In genomic region chr19:14124250-14124827, GRCm38 (mm10) we compare ENCODE assay signal across 17 mouse cellular contexts.
A peak's percentile ranks its signal among the peaks of the same experiment; 100 is the strongest.
DNase-seq lines count a peak whose midpoint lies in the region; ATAC-seq and TF ChIP-seq lines count a peak whose summit lies in the region.
"Had no signal": no experiment of that assay in that cellular context is flagged by ENCODE, and none has a peak within 500 bp of the region (broad histone marks: within the 10 kb centered on the region; RNA-seq: fewer than 3 reads in every experiment).

No protein-coding gene starts in this region.

- no peaks in the 10 kb centered on the region for H3K9me3 ChIP-seq in hindbrain, embryonic 15.5 days
- H3K9me3 ChIP-seq in hindbrain, embryonic 10.5 days: no peaks in the 10 kb centered on the region
- no peaks in the 10 kb centered on the region for H3K9me3 ChIP-seq in forebrain, postnatal 0 days (ENCODE audit: low read length)
- no peaks in the 10 kb centered on the region for H3K9me3 ChIP-seq in midbrain, postnatal 0 days (ENCODE audit: low read length)
- H3K9me3 ChIP-seq: embryonic facial prominence, embryonic 15.5 days; heart, embryonic 10.5 days; liver, embryonic 13.5 days had no signal

- peaks cover 8% of the 10 kb centered on the region for H3K4me1 ChIP-seq in hindbrain, embryonic 15.5 days (replicated peaks)
- H3K4me1 ChIP-seq in hindbrain, embryonic 10.5 days (replicated peaks): peaks cover 18% of the 10 kb centered on the region
- no peaks in the 10 kb centered on the region for H3K4me1 ChIP-seq in forebrain, postnatal 0 days (ENCODE audit: insufficient read depth)
- 0 out of 2 replicates have a peak, but pooled peaks cover 2% of the 10 kb centered on the region for H3K4me1 ChIP-seq in midbrain, postnatal 0 days (ENCODE audit: insufficient read depth, low read length)
- H3K4me1 ChIP-seq in thymus, adult 2 months (replicated peaks; ENCODE audit: control insufficient read depth, insufficient read depth, low read length): no peaks in the 10 kb centered on the region
- H3K4me1 ChIP-seq: liver, embryonic 13.5 days had no signal

- DNase-seq in hindbrain, embryonic 10.5 days (ENCODE audit: low spot score): no peak
- peak; percentile 6 for DNase-seq in brain, adult 2 months (ENCODE audit: low read depth, low spot score)
- DNase-seq in forebrain, postnatal 0 days: peak; percentile 13
- no peak for DNase-seq in midbrain, postnatal 0 days (ENCODE audit: low spot score)
- no peak for DNase-seq in thymus, adult 2 months
- DNase-seq in heart, adult 18-20 months: no peak
- DNase-seq: adrenal gland, postnatal 25 days; gastrocnemius, postnatal 25 days; heart, postnatal 4 days; kidney, adult 11 months; layer of hippocampus, postnatal 36 days; liver, embryonic 13.5 days; right cerebral cortex, postnatal 25 days had no signal

- no peaks in the 10 kb centered on the region for H3K36me3 ChIP-seq in hindbrain, embryonic 15.5 days
- H3K36me3 ChIP-seq in hindbrain, embryonic 10.5 days: no peaks in the 10 kb centered on the region
- no peaks in the 10 kb centered on the region for H3K36me3 ChIP-seq in forebrain, postnatal 0 days (ENCODE audit: insufficient read depth)
- no peaks in the 10 kb centered on the region for H3K36me3 ChIP-seq in midbrain, postnatal 0 days (ENCODE audit: insufficient read depth, low read length)
- H3K36me3 ChIP-seq in thymus, adult 2 months (ENCODE audit: control insufficient read depth, insufficient read depth, low read length): no peaks in the 10 kb centered on the region
- H3K36me3 ChIP-seq: embryonic facial prominence, embryonic 15.5 days; heart, embryonic 10.5 days; liver, embryonic 13.5 days had no signal

- no peak for ATAC-seq in hindbrain, embryonic 15.5 days (ENCODE audit: low FRiP score, low read depth)
- no peak for ATAC-seq in forebrain, postnatal 0 days
- no peak for ATAC-seq in midbrain, postnatal 0 days (ENCODE audit: low FRiP score)
- ATAC-seq: CD4-positive, CD25-positive, alpha-beta regulatory T cell, adult 4 months had no signal

- TF ChIP-seq POLR2A in thymus, adult 2 months (IDR thresholded peaks at IDR 0.05; ENCODE audit: control insufficient read depth, extremely low read depth, insufficient read depth, low read length, poor library complexity): no peak

- peak overlapping the region; percentile 33 for H3K4me2 ChIP-seq in hindbrain, embryonic 15.5 days
- H3K4me2 ChIP-seq in forebrain, postnatal 0 days (ENCODE audit: low read depth): no peak overlapping the region; the same call in 1 of the 2 replicates
- peak overlapping the region; percentile 22 for H3K4me2 ChIP-seq in midbrain, postnatal 0 days (ENCODE audit: low read depth, low read length, poor library complexity, severe bottlenecking)
- H3K4me2 ChIP-seq: embryonic facial prominence, embryonic 15.5 days; liver, embryonic 13.5 days had no signal

- no peak for TF ChIP-seq CTCF in forebrain, postnatal 0 days (IDR thresholded peaks at IDR 0.05; ENCODE audit: low read depth)
- no peak for TF ChIP-seq CTCF in midbrain, postnatal 0 days (IDR thresholded peaks at IDR 0.05)
- TF ChIP-seq CTCF in thymus, adult 2 months (IDR thresholded peaks at IDR 0.05; ENCODE audit: borderline replicate concordance, control insufficient read depth, extremely low read depth, insufficient read depth, low read length, poor library complexity): no peak

- no peak overlapping the region for H3K9ac ChIP-seq in hindbrain, embryonic 15.5 days
- H3K9ac ChIP-seq in forebrain, postnatal 0 days: no peak overlapping the region
- H3K9ac ChIP-seq in midbrain, postnatal 0 days (replicated peaks; ENCODE audit: low read length, poor library complexity, severe bottlenecking): no peak overlapping the region
- H3K9ac ChIP-seq: embryonic facial prominence, embryonic 15.5 days; liver, embryonic 13.5 days had no signal

- 49% methylated on average over 5 of the region's 5 CpGs for WGBS in hindbrain, embryonic 15.5 days
- 62% methylated on average over 5 of the region's 5 CpGs for WGBS in hindbrain, embryonic 10.5 days
- WGBS in forebrain, postnatal 0 days: 22% methylated on average over 5 of the region's 5 CpGs
- WGBS in midbrain, postnatal 0 days: 18% methylated on average over 5 of the region's 5 CpGs
- WGBS in thymus, adult 2 months: 62% methylated on average over 5 of the region's 5 CpGs

- 0 out of 2 replicates have a peak, but pooled peaks cover 2% of the 10 kb centered on the region for H3K27me3 ChIP-seq in hindbrain, embryonic 15.5 days
- H3K27me3 ChIP-seq in hindbrain, embryonic 10.5 days (ENCODE audit: insufficient read depth, poor library complexity, severe bottlenecking): peaks cover 16% of the 10 kb centered on the region
- H3K27me3 ChIP-seq in forebrain, postnatal 0 days (ENCODE audit: insufficient read depth, low read length): no peaks in the 10 kb centered on the region
- peaks cover 15% of the 10 kb centered on the region; the same call in 1 of the 2 replicates for H3K27me3 ChIP-seq in midbrain, postnatal 0 days (ENCODE audit: insufficient read depth, low read length)
- H3K27me3 ChIP-seq in thymus, adult 2 months (ENCODE audit: control insufficient read depth, insufficient read depth, low read length): no peaks in the 10 kb centered on the region
- H3K27me3 ChIP-seq: liver, embryonic 13.5 days had no signal

- no peak overlapping the region for H3K27ac ChIP-seq in hindbrain, embryonic 15.5 days (replicated peaks)
- H3K27ac ChIP-seq in hindbrain, embryonic 10.5 days: no peak overlapping the region
- H3K27ac ChIP-seq in forebrain, postnatal 0 days (ENCODE audit: low read depth, low read length): no peak overlapping the region
- H3K27ac ChIP-seq in midbrain, postnatal 0 days (ENCODE audit: low read depth, low read length): no peak overlapping the region
- no peak overlapping the region for H3K27ac ChIP-seq in thymus, adult 2 months (ENCODE audit: control insufficient read depth, insufficient read depth, low read length)
- H3K27ac ChIP-seq: embryonic facial prominence, embryonic 15.5 days; heart, embryonic 10.5 days; liver, embryonic 13.5 days had no signal

- H3K4me3 ChIP-seq in hindbrain, embryonic 15.5 days: no peak overlapping the region
- no peak overlapping the region for H3K4me3 ChIP-seq in hindbrain, embryonic 10.5 days
- no peak overlapping the region for H3K4me3 ChIP-seq in forebrain, postnatal 0 days (ENCODE audit: low read depth, low read length)
- H3K4me3 ChIP-seq in midbrain, postnatal 0 days (ENCODE audit: low read depth, low read length): no peak overlapping the region
- no peak overlapping the region for H3K4me3 ChIP-seq in thymus, adult 2 months (ENCODE audit: control insufficient read depth, insufficient read depth, low read length)
- H3K4me3 ChIP-seq: embryonic facial prominence, embryonic 15.5 days; liver, embryonic 13.5 days had no signal

Comparison
In these comparisons a context has a peak if more than half of its experiments do, and no peak if none do; other contexts are left out.
1. DNase-seq: peak in brain, adult 2 months (single experiment) and forebrain, postnatal 0 days (single experiment); none in hindbrain, embryonic 10.5 days (single experiment), midbrain, postnatal 0 days (single experiment), thymus, adult 2 months (single experiment) and heart, adult 18-20 months (0 of 2).